Mouse (Mus musculus) spleen, adult 12 weeks (tissue): Measurements from ENCODE around the gene Map3k21.

Source experiments
- DNase-seq: peaks from one replicate; pipeline ENCODE4 v3.0.0; 2022; ENCODE audit warnings: low spot score

The Map3k21 gene

GRCm38 (mm10) chr8:125975981-125976380, 65.7 kb downstream of the Map3k21 start:
- DNase-seq: no peak

- no peak for DNase-seq
These were observed 70.6 kb downstream of the Map3k21 start for GRCm38 (mm10) chr8:125980826-125981225.

- no peak for DNase-seq
These were observed 73.3 kb downstream of the Map3k21 start for GRCm38 (mm10) chr8:125983515-125983914.

- DNase-seq: no peak
These were observed 73.9 kb downstream of the Map3k21 start for GRCm38 (mm10) chr8:125984140-125984539.

GRCm38 (mm10) chr8:125985364-125985763, 75.1 kb downstream of the Map3k21 start:
- DNase-seq: no peak

GRCm38 (mm10) chr8:125986999-125987589, 76.8 kb downstream of the Map3k21 start:
- no peak for DNase-seq

- DNase-seq: no peak
These were observed 77.7 kb downstream of the Map3k21 start for GRCm38 (mm10) chr8:125987996-125988395.

GRCm38 (mm10) chr8:125993636-125994035, 83.4 kb downstream of the Map3k21 start:
- DNase-seq: no peak

GRCm38 (mm10) chr8:125995101-125995986, 85.1 kb downstream of the Map3k21 start, which contains the start of gene Kcnk1:
Kcnk1 (plus strand) TSS chr8:125995170.
- DNase-seq: no peak

GRCm38 (mm10) chr8:125996031-125996839, 86.0 kb downstream of the Map3k21 start:
- DNase-seq: no peak

GRCm38 (mm10) chr8:125996980-125997379, 86.7 kb downstream of the Map3k21 start:
- no peak for DNase-seq
